Mouse (Mus musculus) erythroblast, embryonic 14.5 days (primary cell): ENCODE results near the gene Rarb. TPM values are rescaled to one million over a fixed set of nuclear protein-coding genes. Genes with fewer than 3 reads are reported as not detected.

ENCODE experiments used
- H3K27me3 ChIP-seq: 2 replicates; pipeline ENCODE4 v1.6.1; 2012; ENCODE audit warnings: inconsistent platforms; ENCODE audit not compliant: control insufficient read depth
- H3K36me3 ChIP-seq: 2 replicates; pipeline ENCODE4 v1.6.1; 2012; ENCODE audit warnings: mild to moderate bottlenecking, inconsistent platforms; ENCODE audit not compliant: control insufficient read depth
- H3K4me1 ChIP-seq: 2 replicates; pipeline ENCODE4 v1.6.1; 2012; ENCODE audit warnings: inconsistent platforms; ENCODE audit not compliant: control insufficient read depth
- H3K4me3 ChIP-seq: replicated peaks from 2 replicates; pipeline ENCODE3; 2012; ENCODE audit warnings: moderate library complexity, mild to moderate bottlenecking, inconsistent platforms
- H3K9me3 ChIP-seq: 2 replicates; pipeline ENCODE4 v1.6.1; 2012; ENCODE audit warnings: low read length, inconsistent platforms, mixed read lengths; ENCODE audit not compliant: control insufficient read depth
- GATA1 ChIP-seq: IDR thresholded peaks from 2 replicates; pipeline ENCODE4 v1.6.1; 2012; ENCODE audit warnings: low read length, inconsistent platforms, mixed read lengths
- TAL1 ChIP-seq: IDR thresholded peaks from 3 replicates; pipeline ENCODE4 v1.6.1; 2012; ENCODE audit warnings: low read length, inconsistent platforms, mixed read lengths
- polyA plus RNA-seq: library from polyadenylated mRNA; stranded (reverse); fragments of >175 nt; gene quantifications from 2 replicates; pipeline ENCODE4 v1.2.3, GENCODE M21; 2012

Gene Rarb
- polyA plus RNA-seq, 1 experiment, result not detected

- Histone ChIP-seq H3K36me3 (no peaks in the 10 kb centered on the region), H3K9me3 (no peaks in the 10 kb centered on the region), H3K4me3 (no peak overlapping the region), H3K27me3 (no peaks in the 10 kb centered on the region), H3K4me1 (no peaks in the 10 kb centered on the region)
- TF ChIP-seq TAL1 (no peak), GATA1 (no peak)
Observed at GRCm38 (mm10) chr14:16483656-16484380, 335.1 kb downstream of the Rarb start.

- Histone ChIP-seq H3K9me3 (no peaks in the 10 kb centered on the region), H3K4me1 (no peaks in the 10 kb centered on the region), H3K4me3 (no peak overlapping the region), H3K27me3 (no peaks in the 10 kb centered on the region), H3K36me3 (no peaks in the 10 kb centered on the region)
- no peak for TF ChIP-seq GATA1
- no peak for TF ChIP-seq TAL1
Observed at GRCm38 (mm10) chr14:16480621-16481020, 338.3 kb downstream of the Rarb start.

- Histone ChIP-seq H3K4me1 (no peaks in the 10 kb centered on the region), H3K4me3 (no peak overlapping the region), H3K36me3 (no peaks in the 10 kb centered on the region), H3K9me3 (no peaks in the 10 kb centered on the region), H3K27me3 (no peaks in the 10 kb centered on the region)
- no peak for TF ChIP-seq TAL1
- TF ChIP-seq GATA1, result no peak
Observed at GRCm38 (mm10) chr14:16479521-16479920, 339.4 kb downstream of the Rarb start.

- Histone ChIP-seq H3K4me3 (no peak overlapping the region), H3K27me3 (no peaks in the 10 kb centered on the region), H3K9me3 (no peaks in the 10 kb centered on the region), H3K36me3 (no peaks in the 10 kb centered on the region), H3K4me1 (no peaks in the 10 kb centered on the region)
- TF ChIP-seq GATA1, result no peak
Observed at GRCm38 (mm10) chr14:16478606-16479323, 340.2 kb downstream of the Rarb start.

GRCm38 (mm10) chr14:16448269-16448987, 370.5 kb downstream of the Rarb start:
- H3K36me3 ChIP-seq, result no peaks in the 10 kb centered on the region
- peak overlapping the region; percentile 14 for H3K4me3 ChIP-seq
- no peaks in the 10 kb centered on the region for H3K27me3 ChIP-seq
- TF ChIP-seq GATA1 (no peak), TAL1 (no peak)
- H3K9me3 ChIP-seq, result no peaks in the 10 kb centered on the region
- H3K4me1 ChIP-seq, result peaks cover 32% of the 10 kb centered on the region

GRCm38 (mm10) chr14:16447587-16447986, 371.4 kb downstream of the Rarb start:
- Histone ChIP-seq H3K4me3 (no peak overlapping the region), H3K4me1 (peaks cover 32% of the 10 kb centered on the region), H3K36me3 (no peaks in the 10 kb centered on the region), H3K27me3 (no peaks in the 10 kb centered on the region), H3K9me3 (no peaks in the 10 kb centered on the region)
- no peak for TF ChIP-seq GATA1

- Histone ChIP-seq H3K9me3 (no peaks in the 10 kb centered on the region), H3K4me3 (no peak overlapping the region), H3K4me1 (peaks cover 29% of the 10 kb centered on the region), H3K36me3 (no peaks in the 10 kb centered on the region), H3K27me3 (no peaks in the 10 kb centered on the region)
- TF ChIP-seq GATA1 (no peak), TAL1 (no peak)
Observed at GRCm38 (mm10) chr14:16444859-16445258, 374.1 kb downstream of the Rarb start.

GRCm38 (mm10) chr14:16439385-16440126, 379.4 kb downstream of the Rarb start:
- H3K4me1 ChIP-seq, result no peaks in the 10 kb centered on the region
- peaks cover 6% of the 10 kb centered on the region for H3K36me3 ChIP-seq
- H3K9me3 ChIP-seq, result no peaks in the 10 kb centered on the region
- no peaks in the 10 kb centered on the region for H3K27me3 ChIP-seq
- no peak overlapping the region for H3K4me3 ChIP-seq
- TF ChIP-seq TAL1, result no peak
- TF ChIP-seq GATA1, result no peak
